Mouse (Mus musculus) heart, embryonic 14.5 days (tissue): Measurements from ENCODE around the gene Rab1a. TPM values are rescaled to one million over a fixed set of nuclear protein-coding genes. Genes with fewer than 3 reads are reported as not detected.

Experiments used
- polyA plus RNA-seq: library from polyadenylated mRNA; unstranded; fragments of >200 nt; fragmentation: Nextera tagmentation; extraction: Ambion mirVana; gene quantifications from 2 replicates; pipeline ENCODE4 v1.2.1, GENCODE M21; 2014

The Rab1a gene
- polyA plus RNA-seq, 1 experiment from 2014 or later = 198 TPM

Other genes starting within 250 kb of the Rab1a start
- 48.9 and 51.5 TPM in 2 replicates for gene Actr2, start 88.5 kb upstream of the Rab1a start, polyA plus RNA-seq
- gene Cep68, start 48.0 kb downstream of the Rab1a start, polyA plus RNA-seq = 31.0 and 33.9 TPM in 2 replicates
- 6.3 and 7.5 TPM in 2 replicates for gene Slc1a4, start 131.3 kb downstream of the Rab1a start, polyA plus RNA-seq